Mouse (Mus musculus) B cell, adult 62 days (primary cell): ENCODE results near the gene Gm10803. TPM values are rescaled to one million over a fixed set of nuclear protein-coding genes. Genes with fewer than 3 reads are reported as not detected.

ENCODE experiments used
- total RNA-seq: library from RNA; stranded (reverse); gene quantifications from 4 replicates; pipeline ENCODE4 v1.2.4, GENCODE M21; 2023

The Gm10803 gene
- not detected in 4 replicates for total RNA-seq

GRCm38 (mm10) chr2:93560268-93560667 is at the start of gene Gm10803:
Gene Gm10803, plus strand, starts transcription at chr2:93560568.

Other genes with a start within 250 kb of the Gm10803 start
- gene Tspan18, start 226.1 kb upstream of the Gm10803 start, total RNA-seq = not detected in 4 replicates
- 167 to 173 TPM (median 172 TPM) in 4 replicates for gene Cd82, start 97.4 kb upstream of the Gm10803 start, total RNA-seq
- not detected in 4 replicates for gene Alx4, start 81.8 kb downstream of the Gm10803 start, total RNA-seq